Mouse (Mus musculus): ENCODE data around the gene Immp2l. TPM values are rescaled to one million over a fixed set of nuclear protein-coding genes. Genes with fewer than 3 reads are reported as not detected.

The Immp2l gene
- total and polyA plus RNA-seq, 2 experiments from 2014 or later: 9.4 to 16.6 TPM

DNA sequence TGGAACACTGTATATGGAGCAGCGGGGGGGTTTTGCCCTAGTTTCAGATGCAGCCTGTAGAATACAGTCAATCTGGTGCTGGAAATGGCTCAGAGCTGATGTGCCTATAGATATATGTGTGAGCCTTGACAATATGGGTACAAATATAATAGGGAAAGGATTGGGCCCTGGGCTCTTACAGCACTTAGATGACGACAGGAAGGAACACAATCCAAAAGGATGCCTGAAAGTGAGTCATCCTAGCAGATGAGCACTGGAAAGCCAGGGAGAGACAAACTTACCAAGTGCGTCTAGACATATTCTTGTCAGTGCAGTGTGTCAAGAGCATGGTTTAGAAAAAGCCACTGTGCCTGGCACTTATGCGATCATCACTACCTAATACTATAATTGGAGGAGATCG lies 516.1 kb downstream of the Immp2l start:
- no peak for DNase-seq (ENCODE audit: low spot score)
- no peak for TF ChIP-seq CTCF (IDR thresholded peaks at IDR 0.05)

DNA sequence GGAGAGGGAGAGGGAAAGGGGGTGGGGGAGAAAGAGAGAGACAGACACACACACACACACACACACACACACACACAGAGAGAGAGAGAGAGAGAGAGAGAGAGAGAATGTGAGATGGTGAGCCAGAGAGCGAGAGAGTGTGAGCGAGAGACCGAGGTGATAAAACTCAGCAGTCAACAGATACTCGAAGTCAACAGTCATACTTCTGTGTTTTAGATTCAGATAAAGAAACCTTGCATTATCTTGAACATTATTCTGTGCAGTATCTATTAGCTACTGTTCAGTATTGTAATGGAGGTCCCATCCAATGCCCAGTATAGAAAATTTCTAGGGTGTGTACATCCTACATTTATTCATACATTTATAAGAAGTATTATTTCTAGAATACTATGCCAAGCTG lies 527.7 kb downstream of the Immp2l start:
- Histone ChIP-seq H3K9me3 (ENCODE audit: low read length) (no peaks in the 10 kb centered on the region), H3K4me2 (ENCODE audit: low read depth, low read length, poor library complexity, severe bottlenecking) (no peak overlapping the region), H3K36me3 (ENCODE audit: insufficient read depth, low read length) (no peaks in the 10 kb centered on the region), H3K9ac (replicated peaks; ENCODE audit: low read length, poor library complexity, severe bottlenecking) (no peak overlapping the region), H3K4me3 (ENCODE audit: low read depth, low read length) (no peak overlapping the region), H3K27me3 (ENCODE audit: insufficient read depth, low read length) (no peaks in the 10 kb centered on the region), H3K4me1 (ENCODE audit: insufficient read depth, low read length) (no peaks in the 10 kb centered on the region), H3K27ac (ENCODE audit: low read depth, low read length) (no peak overlapping the region)
- ATAC-seq (ENCODE audit: low FRiP score) (no peak), DNase-seq (ENCODE audit: low spot score) (no peak)
- TF ChIP-seq CTCF (IDR thresholded peaks at IDR 0.05): no peak
- WGBS: 94% methylated on average over 4 of the region's 4 CpGs

More for the DNA sequence above, 516.1 kb downstream of the Immp2l start:
- Histone ChIP-seq H3K27me3 (ENCODE audit: insufficient read depth, low read length) (no peaks in the 10 kb centered on the region), H3K9ac (replicated peaks; ENCODE audit: low read length, poor library complexity, severe bottlenecking) (no peak overlapping the region), H3K4me2 (ENCODE audit: low read depth, low read length, poor library complexity, severe bottlenecking) (no peak overlapping the region), H3K4me1 (ENCODE audit: insufficient read depth, low read length) (no peaks in the 10 kb centered on the region), H3K27ac (ENCODE audit: low read depth, low read length) (no peak overlapping the region), H3K36me3 (ENCODE audit: insufficient read depth, low read length) (no peaks in the 10 kb centered on the region), H3K9me3 (ENCODE audit: low read length) (no peaks in the 10 kb centered on the region), H3K4me3 (ENCODE audit: low read depth, low read length) (no peak overlapping the region)
- WGBS: 83% methylated on average over 5 of the region's 5 CpGs
- ATAC-seq (ENCODE audit: low FRiP score): no peak

DNA sequence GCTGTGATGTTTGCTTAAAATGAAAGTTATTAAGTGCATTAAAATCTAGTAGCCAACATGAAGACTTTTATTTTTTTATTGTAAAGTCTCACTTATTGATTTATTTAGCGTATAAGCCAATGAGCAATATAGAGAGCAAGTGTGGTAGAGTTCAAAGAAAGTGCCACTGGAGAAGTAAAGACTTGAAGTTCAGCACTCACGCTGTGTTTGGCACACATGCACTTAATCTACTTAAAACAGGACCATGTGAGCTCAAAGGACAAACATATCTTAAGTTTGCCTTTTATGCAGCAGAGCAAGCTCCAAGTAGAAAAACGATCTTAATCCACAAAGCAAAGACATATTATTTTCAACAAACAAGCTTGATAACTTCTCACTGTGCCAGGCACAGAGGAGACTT lies 533.9 kb downstream of the Immp2l start:
- H3K9me3 ChIP-seq (ENCODE audit: low read length): no peaks in the 10 kb centered on the region
- H3K36me3 ChIP-seq (ENCODE audit: insufficient read depth, low read length): no peaks in the 10 kb centered on the region
- H3K27ac ChIP-seq (ENCODE audit: low read depth, low read length): no peak overlapping the region
- H3K9ac ChIP-seq (replicated peaks; ENCODE audit: low read length, poor library complexity, severe bottlenecking): no peak overlapping the region
- no peaks in the 10 kb centered on the region for H3K27me3 ChIP-seq (ENCODE audit: insufficient read depth, low read length)
- TF ChIP-seq CTCF (IDR thresholded peaks at IDR 0.05): no peak
- H3K4me3 ChIP-seq (ENCODE audit: low read depth, low read length): no peak overlapping the region
- no peaks in the 10 kb centered on the region for H3K4me1 ChIP-seq (ENCODE audit: insufficient read depth, low read length)
- H3K4me2 ChIP-seq (ENCODE audit: low read depth, low read length, poor library complexity, severe bottlenecking): no peak overlapping the region
- 44% methylated on average over 3 of the region's 3 CpGs for WGBS
- no peak for ATAC-seq (ENCODE audit: low FRiP score)
- no peak for DNase-seq (ENCODE audit: low spot score)

DNA sequence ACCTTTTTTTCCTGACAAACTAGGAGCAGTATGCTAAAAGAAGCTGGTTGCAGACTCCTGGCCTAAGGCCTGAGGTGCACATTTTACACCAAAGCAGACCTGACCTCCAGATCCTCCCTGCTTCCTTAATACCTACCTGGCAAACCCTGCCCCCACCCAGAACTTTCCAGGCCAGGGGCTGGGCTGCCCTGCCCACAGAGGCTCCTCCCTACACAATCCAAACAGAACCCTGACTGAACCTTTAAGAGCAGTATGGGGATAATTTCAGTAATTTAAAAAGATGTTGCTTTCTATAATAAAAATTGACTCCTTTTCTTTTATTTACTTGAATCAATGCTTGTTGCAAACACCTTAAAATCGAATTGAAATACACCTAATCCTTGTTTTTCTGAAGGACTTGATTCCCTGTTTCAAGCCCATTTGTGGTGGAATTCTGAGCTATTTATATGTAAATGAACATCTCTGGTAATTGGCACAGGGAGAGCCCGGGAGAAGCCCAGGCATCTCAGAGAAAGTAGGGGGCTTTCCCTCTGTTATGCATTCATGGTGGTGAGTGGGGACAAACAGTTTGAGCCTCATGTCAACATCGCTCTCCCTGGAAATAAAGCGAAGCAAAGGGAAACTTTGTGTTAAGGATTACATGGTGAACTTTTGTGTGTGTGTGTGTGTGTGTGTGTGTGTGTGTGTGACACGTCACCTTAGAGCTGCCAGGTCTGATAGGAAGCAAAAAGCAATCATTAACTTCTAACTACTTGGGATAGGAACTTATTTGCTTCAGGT lies 535.3 kb downstream of the Immp2l start:
- no peaks in the 10 kb centered on the region for H3K36me3 ChIP-seq (ENCODE audit: insufficient read depth, low read length)
- peak; percentile 14 for DNase-seq (ENCODE audit: low spot score)
- WGBS: 29% methylated on average over 5 of the region's 5 CpGs
- ATAC-seq (ENCODE audit: low FRiP score): no peak
- TF ChIP-seq CTCF (IDR thresholded peaks at IDR 0.05): no peak
- no peak overlapping the region for H3K9ac ChIP-seq (replicated peaks; ENCODE audit: low read length, poor library complexity, severe bottlenecking)
- H3K4me3 ChIP-seq (ENCODE audit: low read depth, low read length): no peak overlapping the region
- H3K9me3 ChIP-seq (ENCODE audit: low read length): no peaks in the 10 kb centered on the region
- no peaks in the 10 kb centered on the region for H3K27me3 ChIP-seq (ENCODE audit: insufficient read depth, low read length)
- no peaks in the 10 kb centered on the region for H3K4me1 ChIP-seq (ENCODE audit: insufficient read depth, low read length)
- no peak overlapping the region for H3K27ac ChIP-seq (ENCODE audit: low read depth, low read length)
- H3K4me2 ChIP-seq (ENCODE audit: low read depth, low read length, poor library complexity, severe bottlenecking): no peak overlapping the region

DNA sequence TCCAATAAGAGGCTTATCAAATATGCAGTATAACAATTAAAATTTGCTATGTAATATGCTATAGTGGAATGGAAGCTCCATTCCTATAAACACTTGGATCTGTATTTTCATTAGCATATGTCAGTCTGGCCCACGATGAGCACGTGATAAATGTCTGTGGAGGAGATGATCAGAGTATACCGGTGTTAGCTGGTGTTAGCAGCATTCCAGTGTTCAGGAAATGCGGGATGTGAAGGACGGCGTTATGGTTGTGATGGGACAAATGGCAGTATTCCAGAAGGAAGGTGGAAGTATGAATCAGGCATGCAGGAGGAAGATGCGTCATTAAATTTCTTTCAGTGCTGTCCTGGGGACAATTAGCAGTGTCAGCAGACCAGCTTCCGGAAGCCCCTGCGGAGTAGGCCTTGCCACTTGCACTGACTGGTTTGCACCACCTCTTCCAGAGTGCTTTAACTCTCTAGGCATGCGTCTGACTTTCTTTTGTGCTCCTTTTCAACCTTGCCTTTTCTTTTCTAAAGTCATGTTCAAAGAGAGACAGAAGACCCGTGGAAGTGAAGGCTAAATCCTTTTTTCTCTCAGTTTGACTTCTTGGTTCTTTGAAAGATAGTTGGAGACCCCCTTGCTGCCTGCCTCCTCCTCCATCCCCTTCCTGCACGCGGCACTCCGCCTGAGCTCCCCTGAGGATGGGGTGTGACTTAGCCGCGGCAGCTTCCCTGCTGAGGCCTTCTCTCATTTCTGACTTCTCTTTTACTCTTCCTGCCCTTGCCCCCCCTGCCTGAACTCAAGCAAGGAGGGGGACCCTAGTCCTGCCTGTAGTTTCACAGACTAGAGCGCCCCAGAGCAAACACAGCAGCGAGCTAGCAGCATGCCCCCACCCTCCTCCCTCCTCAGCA lies 541.9 kb downstream of the Immp2l start:
- DNase-seq (ENCODE audit: low spot score) (peak; percentile 34), ATAC-seq (ENCODE audit: low FRiP score) (peak; percentile 63; the same call in 1 of the 2 replicates)
- H3K9me3 ChIP-seq (ENCODE audit: low read length): no peaks in the 10 kb centered on the region
- 18% methylated on average over 18 of the region's 18 CpGs for WGBS
- no peaks in the 10 kb centered on the region for H3K27me3 ChIP-seq (ENCODE audit: insufficient read depth, low read length)
- no peak overlapping the region for H3K4me3 ChIP-seq (ENCODE audit: low read depth, low read length)
- H3K27ac ChIP-seq (ENCODE audit: low read depth, low read length): no peak overlapping the region
- no peak overlapping the region for H3K9ac ChIP-seq (replicated peaks; ENCODE audit: low read length, poor library complexity, severe bottlenecking)
- H3K36me3 ChIP-seq (ENCODE audit: insufficient read depth, low read length): no peaks in the 10 kb centered on the region
- no peak for TF ChIP-seq CTCF (IDR thresholded peaks at IDR 0.05)
- peak overlapping the region; percentile 33 for H3K4me2 ChIP-seq (ENCODE audit: low read depth, low read length, poor library complexity, severe bottlenecking)
- H3K4me1 ChIP-seq (ENCODE audit: insufficient read depth, low read length): peaks cover 5% of the 10 kb centered on the region; the same call in 1 of the 2 replicates

DNA sequence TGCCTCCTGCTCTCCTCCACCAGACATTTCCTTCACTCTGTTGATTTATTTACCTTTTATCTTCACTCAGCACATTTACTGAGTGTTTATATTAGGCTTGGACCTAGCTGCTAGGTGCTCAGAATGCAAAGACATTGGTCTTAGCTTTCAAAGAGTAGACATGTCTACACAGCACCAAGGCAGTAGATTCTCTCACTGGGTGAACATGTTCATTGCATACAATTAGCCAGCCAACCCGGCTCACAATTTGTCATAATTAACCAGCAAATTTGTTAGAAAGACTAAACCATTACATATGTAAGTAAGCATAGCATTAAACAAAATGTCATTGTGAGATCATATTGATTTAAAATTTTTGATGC lies 542.5 kb downstream of the Immp2l start:
- Histone ChIP-seq H3K9ac (replicated peaks; ENCODE audit: low read length, poor library complexity, severe bottlenecking) (no peak overlapping the region), H3K4me3 (ENCODE audit: low read depth, low read length) (no peak overlapping the region), H3K9me3 (ENCODE audit: low read length) (no peaks in the 10 kb centered on the region), H3K27ac (ENCODE audit: low read depth, low read length) (no peak overlapping the region), H3K4me2 (ENCODE audit: low read depth, low read length, poor library complexity, severe bottlenecking) (0 out of 2 replicates have a peak overlapping the region, but pooled peaks have one; percentile 33), H3K36me3 (ENCODE audit: insufficient read depth, low read length) (no peaks in the 10 kb centered on the region), H3K4me1 (ENCODE audit: insufficient read depth, low read length) (peaks cover 5% of the 10 kb centered on the region; the same call in 1 of the 2 replicates), H3K27me3 (ENCODE audit: insufficient read depth, low read length) (no peaks in the 10 kb centered on the region)
- WGBS: 42% methylated on average over 1 of the region's 1 CpGs
- TF ChIP-seq CTCF (IDR thresholded peaks at IDR 0.05): no peak
- ATAC-seq (ENCODE audit: low FRiP score): no peak; the same call in none of the 2 replicates
- no peak for DNase-seq (ENCODE audit: low spot score)

Data from midbrain, postnatal 0 days (tissue).